Mouse (Mus musculus): ENCODE data around the gene Phactr2.
A peak's percentile ranks its signal among the peaks of the same experiment; 100 is the strongest.

Phactr2 gene

GRCm38 (mm10) chr10:13275152-13275551, 199.1 kb downstream of the Phactr2 start:
- no peak for DNase-seq (ENCODE audit: low spot score)

- no peak for DNase-seq (ENCODE audit: low spot score)
Measured at GRCm38 (mm10) chr10:13274699-13275098, 199.5 kb downstream of the Phactr2 start.

GRCm38 (mm10) chr10:13273756-13274155, 200.5 kb downstream of the Phactr2 start:
- no peak for DNase-seq (ENCODE audit: low spot score)

GRCm38 (mm10) chr10:13271716-13272115, 202.5 kb downstream of the Phactr2 start:
- no peak for DNase-seq (ENCODE audit: low spot score)

- DNase-seq (ENCODE audit: low spot score), result no peak
Measured at GRCm38 (mm10) chr10:13271099-13271498, 203.1 kb downstream of the Phactr2 start.

GRCm38 (mm10) chr10:13270270-13270669, 203.9 kb downstream of the Phactr2 start:
- DNase-seq (ENCODE audit: low spot score), result no peak

- DNase-seq (ENCODE audit: low spot score), result peak; percentile 64
Measured at GRCm38 (mm10) chr10:13259251-13259650, 215.0 kb downstream of the Phactr2 start.

GRCm38 (mm10) chr10:13256196-13256595, 218.0 kb downstream of the Phactr2 start:
- DNase-seq (ENCODE audit: low spot score), result peak; percentile 40

- DNase-seq (ENCODE audit: low spot score), result no peak
Measured at GRCm38 (mm10) chr10:13250280-13250679, 223.9 kb downstream of the Phactr2 start.

GRCm38 (mm10) chr10:13249126-13249525, 225.1 kb downstream of the Phactr2 start:
- no peak for DNase-seq (ENCODE audit: low spot score)

- DNase-seq (ENCODE audit: low spot score), result peak; percentile 63
Measured at GRCm38 (mm10) chr10:13245714-13246113, 228.5 kb downstream of the Phactr2 start.

- no peak for DNase-seq (ENCODE audit: low spot score)
Measured at GRCm38 (mm10) chr10:13244192-13244591, 230.0 kb downstream of the Phactr2 start.

GRCm38 (mm10) chr10:13240431-13240830, 233.8 kb downstream of the Phactr2 start:
- peak; percentile 74 for DNase-seq (ENCODE audit: low spot score)

- DNase-seq (ENCODE audit: low spot score), result peak; percentile 40
Measured at GRCm38 (mm10) chr10:13238188-13238587, 236.0 kb downstream of the Phactr2 start.

- DNase-seq (ENCODE audit: low spot score), result no peak
Measured at GRCm38 (mm10) chr10:13236866-13237265, 237.3 kb downstream of the Phactr2 start.

GRCm38 (mm10) chr10:13234503-13234902, 239.7 kb downstream of the Phactr2 start:
- no peak for DNase-seq (ENCODE audit: low spot score)

GRCm38 (mm10) chr10:13233941-13234340, 240.3 kb downstream of the Phactr2 start:
- no peak for DNase-seq (ENCODE audit: low spot score)

GRCm38 (mm10) chr10:13233143-13233622, 241.0 kb downstream of the Phactr2 start:
- peak; percentile 36 for DNase-seq (ENCODE audit: low spot score)

GRCm38 (mm10) chr10:13232443-13233142, 241.6 kb downstream of the Phactr2 start:
- no peak for DNase-seq (ENCODE audit: low spot score)

GRCm38 (mm10) chr10:13230716-13231115, 243.5 kb downstream of the Phactr2 start:
- DNase-seq (ENCODE audit: low spot score), result no peak

- DNase-seq (ENCODE audit: low spot score), result no peak
Measured at GRCm38 (mm10) chr10:13225377-13226063, 248.7 kb downstream of the Phactr2 start.

- DNase-seq (ENCODE audit: low spot score), result no peak
Measured at GRCm38 (mm10) chr10:13222135-13222534, 252.1 kb downstream of the Phactr2 start.

GRCm38 (mm10) chr10:13220061-13220460, 254.2 kb downstream of the Phactr2 start:
- no peak for DNase-seq (ENCODE audit: low spot score)
